Mouse (Mus musculus): ENCODE results near the gene Clca3a1. TPM values are rescaled to one million over a fixed set of nuclear protein-coding genes. Genes with fewer than 3 reads are reported as not detected.

Gene Clca3a1
- total and polyA plus RNA-seq, 3 experiments = 0.27 TPM; not detected in 2

DNA sequence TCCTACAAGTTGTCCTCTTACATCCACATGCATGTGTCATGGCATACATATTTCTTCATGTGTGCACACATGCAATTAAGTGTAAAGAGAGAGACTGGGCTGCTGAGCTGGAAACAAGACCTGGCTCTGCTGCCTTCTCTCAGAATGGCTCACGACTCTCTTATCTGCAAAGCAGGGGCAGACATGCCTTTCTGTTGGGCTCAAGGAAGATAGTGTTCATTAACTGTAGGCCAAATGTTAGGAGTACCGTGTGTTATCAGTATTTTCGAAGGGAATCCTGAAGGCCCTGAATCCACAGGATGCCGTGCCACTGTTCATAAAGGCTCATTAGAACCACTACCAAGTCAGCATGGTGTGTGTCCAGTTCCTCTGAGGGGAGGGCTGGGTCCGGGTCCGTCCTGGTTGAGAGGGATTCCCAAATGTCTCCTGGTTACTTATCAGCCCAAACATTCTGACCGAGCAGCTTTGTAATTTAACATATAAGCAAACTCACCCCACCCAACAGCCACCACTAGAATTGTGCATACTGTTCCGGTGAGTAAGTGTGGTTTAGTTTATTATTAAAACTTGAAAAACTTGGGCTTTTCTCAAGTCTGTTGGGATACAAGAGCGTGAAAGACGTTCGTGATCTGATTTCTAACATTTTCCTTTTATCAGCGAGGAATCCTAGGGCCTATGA is 77.5 kb downstream of the Clca3a1 start:
- H3K36me3 ChIP-seq (replicated peaks in 1 of 2; ENCODE audit: control insufficient read depth in 1 of 2, insufficient read depth in 1 of 2, low read length in 1 of 2) = peaks cover 14 to 31% of the 10 kb centered on the region in 2 experiments
- H3K4me2 ChIP-seq (ENCODE audit: insufficient read depth, low read depth, poor library complexity, severe bottlenecking) = no peak overlapping the region
- peaks cover 7 to 34% of the 10 kb centered on the region in 2 experiments for H3K4me1 ChIP-seq (ENCODE audit: control insufficient read depth in 1 of 2, insufficient read depth in 2 of 2)
- in situ Hi-C loops (cut with MboI; ENCODE audit: low pct_ligation_motif_present, low pct_unique_long_range_greater_than_20kb, low sequenced_read_pairs) = no loop called here
- no peak overlapping the region for H3K4me3 ChIP-seq (replicated peaks in 1 of 3; ENCODE audit: low read depth in 2 of 3, low read length in 2 of 3, poor library complexity in 1 of 3)
- no peak for DNase-seq (ENCODE audit: extremely low read depth)
- no peaks in the 10 kb centered on the region for H3K9me3 ChIP-seq (replicated peaks; ENCODE audit: low read length)
- no peak overlapping the region for H3K27ac ChIP-seq (ENCODE audit: insufficient read depth, low read depth)
- no peak overlapping the region for H3K9ac ChIP-seq (ENCODE audit: insufficient read depth, low read depth)
- TF ChIP-seq ZMIZ1 (IDR thresholded peaks at IDR 0.05; ENCODE audit: low read depth, low read length) = no peak
- no peak for TF ChIP-seq NELFE (IDR thresholded peaks at IDR 0.05; ENCODE audit: low read depth, low read length)
- no peak for TF ChIP-seq CHD2 (IDR thresholded peaks at IDR 0.05; ENCODE audit: low read length)
- TF ChIP-seq EP300 (IDR thresholded peaks at IDR 0.05; ENCODE audit: low read length) = no peak
- TF ChIP-seq ETS1 (conservative IDR thresholded peaks at IDR 0.05; ENCODE audit: low read depth, low read length) = no peak
- TF ChIP-seq POLR2A (IDR thresholded peaks at IDR 0.05; ENCODE audit: low read depth, low read length) = no peak
- no peak for TF ChIP-seq TBP (conservative IDR thresholded peaks at IDR 0.05; ENCODE audit: low read depth, low read length)
- TF ChIP-seq RCOR1 (conservative IDR thresholded peaks at IDR 0.05; ENCODE audit: low read depth, low read length) = no peak
- TF ChIP-seq TCF12 (IDR thresholded peaks at IDR 0.05; ENCODE audit: low read depth, low read length) = no peak
- TF ChIP-seq ZKSCAN1 (IDR thresholded peaks at IDR 0.05; ENCODE audit: borderline replicate concordance, low read depth, low read length) = no peak
- TF ChIP-seq ZC3H11A (IDR thresholded peaks at IDR 0.05; ENCODE audit: low read depth, low read length) = no peak
- no peak for TF ChIP-seq MAZ (IDR thresholded peaks at IDR 0.05; ENCODE audit: low read depth, low read length)
- TF ChIP-seq CTCF (conservative IDR thresholded peaks at IDR 0.05 in 1 of 2, IDR thresholded peaks at IDR 0.05 in 1 of 2; ENCODE audit: low read depth in 2 of 2, low read length in 2 of 2) = no peak
- TF ChIP-seq USF2 (conservative IDR thresholded peaks at IDR 0.05; ENCODE audit: low read depth, low read length) = no peak
- no peak for TF ChIP-seq SMC3 (IDR thresholded peaks at IDR 0.05; ENCODE audit: low read depth, low read length)
- TF ChIP-seq HCFC1 (IDR thresholded peaks at IDR 0.05; ENCODE audit: low read depth, low read length) = no peak
- no peak for TF ChIP-seq NRF1 (IDR thresholded peaks at IDR 0.05; ENCODE audit: low read depth, low read length)
- TF ChIP-seq E2F4 (IDR thresholded peaks at IDR 0.05; ENCODE audit: insufficient replicate concordance, low read depth, low read length) = no peak
- no peaks in the 10 kb centered on the region for H3K27me3 ChIP-seq (replicated peaks)
- no peaks in the 10 kb centered on the region for H3K79me2 ChIP-seq (replicated peaks; ENCODE audit: control insufficient read depth, extremely low read depth, insufficient read depth, poor library complexity, severe bottlenecking)
- dilution Hi-C loops (cut with MboI; ENCODE audit: extremely low pct_ligation_motif_present, extremely low pct_unique_long_range_greater_than_20kb, low sequenced_read_pairs) = no loop called here

DNA sequence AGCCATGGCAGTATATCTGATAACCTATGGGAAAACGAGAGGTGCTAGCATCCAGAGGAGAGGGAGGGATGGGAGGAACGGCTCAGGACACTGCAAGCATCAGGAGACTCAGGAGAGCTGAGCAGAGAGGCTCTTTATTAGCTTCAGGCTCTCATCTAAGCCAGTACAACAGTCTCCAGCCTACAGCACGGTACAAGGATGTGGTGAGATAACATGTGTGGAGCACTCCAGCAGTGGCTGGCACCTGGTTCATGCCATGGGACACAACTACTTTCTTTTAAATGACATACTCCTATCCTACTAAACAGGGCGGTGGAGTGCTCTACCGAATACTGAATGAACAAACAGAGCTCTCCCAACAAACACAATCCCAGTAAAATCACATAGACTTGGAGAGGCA is 79.2 kb downstream of the Clca3a1 start:
- in situ Hi-C loops (cut with MboI; ENCODE audit: low pct_ligation_motif_present, low pct_unique_long_range_greater_than_20kb, low sequenced_read_pairs) (no loop called here), dilution Hi-C loops (cut with MboI; ENCODE audit: extremely low pct_ligation_motif_present, extremely low pct_unique_long_range_greater_than_20kb, low sequenced_read_pairs) (no loop called here)
- H3K79me2 ChIP-seq (replicated peaks; ENCODE audit: control insufficient read depth, extremely low read depth, insufficient read depth, poor library complexity, severe bottlenecking) = no peaks in the 10 kb centered on the region
- peaks cover 4 to 20% of the 10 kb centered on the region in 2 experiments; a peak in 2 of 4 replicates for H3K4me1 ChIP-seq (ENCODE audit: control insufficient read depth in 1 of 2, insufficient read depth in 2 of 2)
- H3K36me3 ChIP-seq (replicated peaks in 1 of 2; ENCODE audit: control insufficient read depth in 1 of 2, insufficient read depth in 1 of 2, low read length in 1 of 2) = peaks cover 5 to 19% of the 10 kb centered on the region in 2 experiments
- TF ChIP-seq USF2 (conservative IDR thresholded peaks at IDR 0.05; ENCODE audit: low read depth, low read length) (no peak), RAD21 (IDR thresholded peaks at IDR 0.05; ENCODE audit: low read depth, low read length) (no peak), MAX (IDR thresholded peaks at IDR 0.05; ENCODE audit: low read length) (no peak), PAX5 (IDR thresholded peaks at IDR 0.05; ENCODE audit: low read length) (no peak), TBP (conservative IDR thresholded peaks at IDR 0.05; ENCODE audit: low read depth, low read length) (no peak), CTCF (conservative IDR thresholded peaks at IDR 0.05 in 1 of 2, IDR thresholded peaks at IDR 0.05 in 1 of 2; ENCODE audit: low read depth in 2 of 2, low read length in 2 of 2) (no peak), RCOR1 (conservative IDR thresholded peaks at IDR 0.05; ENCODE audit: low read depth, low read length) (no peak), POLR2A (IDR thresholded peaks at IDR 0.05; ENCODE audit: low read depth, low read length) (no peak), EP300 (IDR thresholded peaks at IDR 0.05; ENCODE audit: low read length) (no peak), ZKSCAN1 (IDR thresholded peaks at IDR 0.05; ENCODE audit: borderline replicate concordance, low read depth, low read length) (no peak), ZNF384 (IDR thresholded peaks at IDR 0.05; ENCODE audit: low read depth, low read length) (no peak), UBTF (IDR thresholded peaks at IDR 0.05; ENCODE audit: low read depth, low read length) (no peak), MYC (IDR thresholded peaks at IDR 0.05; ENCODE audit: low read depth, low read length) (no peak), GABPA (IDR thresholded peaks at IDR 0.05; ENCODE audit: insufficient replicate concordance, low read depth, low read length) (no peak), NRF1 (IDR thresholded peaks at IDR 0.05; ENCODE audit: low read depth, low read length) (no peak), CHD1 (IDR thresholded peaks at IDR 0.05; ENCODE audit: low read depth, low read length) (no peak)
- H3K27ac ChIP-seq (ENCODE audit: insufficient read depth, low read depth) = no peak overlapping the region
- H3K9me3 ChIP-seq (replicated peaks; ENCODE audit: low read length) = no peaks in the 10 kb centered on the region
- no peak overlapping the region for H3K4me3 ChIP-seq (replicated peaks in 1 of 3; ENCODE audit: low read depth in 2 of 3, low read length in 2 of 3, poor library complexity in 1 of 3)
- DNase-seq (ENCODE audit: extremely low read depth) = no peak
- no peaks in the 10 kb centered on the region for H3K27me3 ChIP-seq (replicated peaks)
- no peak overlapping the region for H3K9ac ChIP-seq (ENCODE audit: insufficient read depth, low read depth)
- H3K4me2 ChIP-seq (ENCODE audit: insufficient read depth, low read depth, poor library complexity, severe bottlenecking) = no peak overlapping the region

Data from CH12.LX (cell line).